Mouse (Mus musculus) testis, adult 2 months (tissue): ENCODE results near the gene Klf7.

ENCODE experiments used
- CTCF ChIP-seq: fragments of 200-500 bp; IDR thresholded peaks from 2 replicates; pipeline ENCODE4 v1.5.1; 2012; ENCODE audit warnings: low read depth, mild to moderate bottlenecking, inconsistent platforms, low read length, moderate library complexity; ENCODE audit not compliant: control insufficient read depth, insufficient read depth, insufficient replicate concordance
- POLR2A ChIP-seq: fragments of 200-500 bp; IDR thresholded peaks from 2 replicates; pipeline ENCODE4 v1.6.1; 2012; ENCODE audit warnings: low read depth, mild to moderate bottlenecking, inconsistent platforms, low read length, moderate library complexity; ENCODE audit not compliant: control insufficient read depth

DNA sequence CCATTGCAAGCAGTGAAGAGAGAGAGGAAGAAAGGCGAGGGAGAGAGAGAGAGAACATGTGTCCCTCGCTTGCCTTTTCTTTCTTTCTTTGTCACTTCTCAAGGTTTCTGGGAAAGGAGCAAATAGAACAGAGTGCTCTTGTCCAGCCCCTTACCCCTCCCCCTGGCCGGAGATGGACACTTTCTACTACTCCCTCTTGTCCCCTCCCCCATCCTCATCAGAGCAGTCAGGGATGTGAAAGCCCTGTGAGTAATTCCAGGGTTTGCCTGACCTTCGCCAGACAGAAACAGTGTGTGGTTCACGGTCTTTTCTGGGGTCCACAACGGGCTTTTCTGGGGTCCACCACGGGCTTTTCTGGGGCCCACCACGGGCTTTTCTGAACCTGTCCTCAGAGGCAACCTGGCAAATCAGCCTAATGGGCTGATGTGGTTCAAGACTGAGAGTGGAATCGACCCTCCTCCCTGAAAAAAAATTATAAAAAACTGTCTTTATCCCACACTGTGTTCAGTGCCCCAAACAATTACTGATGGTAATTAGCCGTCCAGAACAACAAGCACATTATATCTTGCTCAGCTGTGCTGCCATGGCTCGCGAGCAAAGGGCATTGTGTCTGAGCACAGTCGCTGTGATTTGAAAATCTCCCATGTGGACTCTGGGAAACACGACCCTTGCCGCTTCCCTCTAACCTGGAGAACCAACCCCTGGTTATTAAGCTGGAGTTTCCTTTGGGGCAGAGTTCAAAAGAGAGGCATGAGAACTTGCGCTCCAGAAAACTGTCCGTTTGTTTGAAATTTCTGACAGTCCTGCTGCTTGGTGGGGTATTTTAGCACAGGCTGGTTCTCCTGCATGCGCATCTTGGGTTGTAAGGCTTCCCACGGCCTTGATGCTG is 127.6 kb downstream of the Klf7 start:
- TF ChIP-seq POLR2A: no peak
- TF ChIP-seq CTCF: no peak
